In genomic region chrX:74124975-74125374, GRCm38 (mm10) we compare ENCODE assay signal across 14 mouse cellular contexts. TPM values are rescaled to one million over a fixed set of nuclear protein-coding genes. Genes with fewer than 3 reads are reported as not detected.
DNase-seq lines count a peak whose midpoint lies in the region; ATAC-seq and TF ChIP-seq lines count a peak whose summit lies in the region.
"Had no signal": no experiment of that assay in that cellular context is flagged by ENCODE, and none has a peak within 500 bp of the region (broad histone marks: within the 10 kb centered on the region; RNA-seq: fewer than 3 reads in every experiment).

No protein-coding gene starts in this region.

- H3K4me1 ChIP-seq in liver, adult 2 months (ENCODE audit: control insufficient read depth, insufficient read depth, low read length), result no peaks in the 10 kb centered on the region
- H3K4me1 ChIP-seq in liver, embryonic 12.5 days, result no peaks in the 10 kb centered on the region
- no peaks in the 10 kb centered on the region for H3K4me1 ChIP-seq in forebrain, embryonic 14.5 days (ENCODE audit: control insufficient read depth, insufficient read depth, low read length)

- no peak for TF ChIP-seq POLR2A in liver, adult 2 months (IDR thresholded peaks at IDR 0.05; ENCODE audit: extremely low read depth, insufficient read depth, low read length)

- no peak overlapping the region for H3K9ac ChIP-seq in liver, adult 2 months (ENCODE audit: low read depth, low read length)
- no peak overlapping the region for H3K9ac ChIP-seq in liver, embryonic 12.5 days
- H3K9ac ChIP-seq in forebrain, embryonic 14.5 days (ENCODE audit: low read length), result no peak overlapping the region

- WGBS in liver, adult 2 months, result 58% methylated on average over 2 of the region's 2 CpGs
- 40% methylated on average over 2 of the region's 2 CpGs for WGBS in liver, embryonic 12.5 days (ENCODE audit: insufficient replicate concordance)
- 54% methylated on average over 2 of the region's 2 CpGs for WGBS in forebrain, embryonic 14.5 days

- no peaks in the 10 kb centered on the region for H3K79me2 ChIP-seq in liver, adult 2 months (ENCODE audit: control insufficient read depth, insufficient read depth, low read length)

- H3K36me3 ChIP-seq in liver, adult 2 months (ENCODE audit: control insufficient read depth, insufficient read depth, low read length), result no peaks in the 10 kb centered on the region
- no peaks in the 10 kb centered on the region for H3K36me3 ChIP-seq in liver, embryonic 12.5 days
- no peaks in the 10 kb centered on the region for H3K36me3 ChIP-seq in forebrain, embryonic 14.5 days (ENCODE audit: control insufficient read depth, insufficient read depth, low read length)

- no peaks in the 10 kb centered on the region for H3K9me3 ChIP-seq in liver, embryonic 12.5 days (replicated peaks)
- no peaks in the 10 kb centered on the region for H3K9me3 ChIP-seq in forebrain, embryonic 14.5 days (replicated peaks; ENCODE audit: control insufficient read depth, low read length)

- ATAC-seq in liver, embryonic 12.5 days, result no peak
- ATAC-seq in forebrain, embryonic 14.5 days, result no peak
- ATAC-seq: forebrain, embryonic 16.5 days had no signal

- H3K4me3 ChIP-seq in liver, adult 2 months (ENCODE audit: insufficient read depth, low read depth, low read length), result no peak overlapping the region
- no peak overlapping the region for H3K4me3 ChIP-seq in liver, embryonic 12.5 days
- H3K4me3 ChIP-seq in forebrain, embryonic 14.5 days (ENCODE audit: low read depth, low read length), result no peak overlapping the region

- H3K4me2 ChIP-seq in liver, embryonic 12.5 days, result no peak overlapping the region
- H3K4me2 ChIP-seq in forebrain, embryonic 14.5 days (ENCODE audit: low read length), result no peak overlapping the region

- TF ChIP-seq CTCF in liver, adult 2 months (IDR thresholded peaks at IDR 0.05; ENCODE audit: low read depth, low read length), result no peak

- peak; percentile 2 for DNase-seq in adrenal gland, postnatal 10 days
- no peak for DNase-seq in adrenal gland, adult (ENCODE audit: inconsistent age in 2 of 2, low spot score in 1 of 2)
- DNase-seq in liver, adult 2 months (ENCODE audit: extremely low read depth, low read depth, low spot score), result peak; percentile 15
- peak; percentile 12 to 18 for DNase-seq in kidney, postnatal 4 days
- peak; percentile 11 to 40 for DNase-seq in thymus, postnatal 10 days (ENCODE audit: low spot score in 2 of 2)
- no peak for DNase-seq in testis, postnatal 10 days (ENCODE audit: low spot score)
- DNase-seq in forebrain, embryonic 14.5 days (ENCODE audit: low spot score), result no peak
- DNase-seq: cerebellum, adult 11 months had no signal

- no peak overlapping the region for H3K27ac ChIP-seq in liver, adult 2 months (replicated peaks; ENCODE audit: insufficient read depth, low read depth, low read length)
- H3K27ac ChIP-seq in liver, embryonic 12.5 days, result no peak overlapping the region
- no peak overlapping the region for H3K27ac ChIP-seq in forebrain, embryonic 14.5 days (ENCODE audit: low read depth, low read length)

- H3K27me3 ChIP-seq in liver, adult 2 months (ENCODE audit: control insufficient read depth, insufficient read depth, low read length), result no peaks in the 10 kb centered on the region
- H3K27me3 ChIP-seq in liver, embryonic 12.5 days (replicated peaks), result peaks cover 18% of the 10 kb centered on the region
- no peaks in the 10 kb centered on the region for H3K27me3 ChIP-seq in forebrain, embryonic 14.5 days (replicated peaks; ENCODE audit: control insufficient read depth, insufficient read depth, low read length)

RNA-seq across cellular contexts. Expression of gene Opn1mw, which starts 2.3 kb away (rescaled TPM):
- not detected for total RNA-seq in adrenal gland, postnatal 10 days (2021)
- not detected in 2 replicates for total RNA-seq in liver, adult 2 months (2014; rRNA removed)
- not detected in 2 replicates for polyA plus RNA-seq in liver, adult 2 months (2012; rRNA removed)
- polyA plus RNA-seq in liver, embryonic 12.5 days (2016; fragmentation: Nextera tagmentation; extraction: Ambion mirVana), result not detected in 2 replicates
- polyA plus RNA-seq in forebrain, embryonic 14.5 days (2014; fragmentation: Nextera tagmentation; extraction: Ambion mirVana), result not detected in 2 replicates
- total RNA-seq: neutrophil, adult 5-6 weeks had no signal
- polyA plus RNA-seq: forebrain, embryonic 16.5 days; intestine, embryonic 14.5 days; testis, adult 2 months had no signal

RNA-seq across cellular contexts. Expression of gene Mecp2, which starts 10.2 kb away (rescaled TPM):
- total RNA-seq in adrenal gland, postnatal 10 days (2021), result 10 to 100 TPM; 30.1 to 34.9 TPM
- total RNA-seq in liver, adult 2 months (2014; rRNA removed), result 5.4 and 5.8 TPM in 2 replicates
- 1.9 and 2.0 TPM in 2 replicates for polyA plus RNA-seq in liver, adult 2 months (2012; rRNA removed)
- polyA plus RNA-seq in liver, embryonic 12.5 days (2016; fragmentation: Nextera tagmentation; extraction: Ambion mirVana), result 8.1 and 9.4 TPM in 2 replicates
- polyA plus RNA-seq in forebrain, embryonic 14.5 days (2014; fragmentation: Nextera tagmentation; extraction: Ambion mirVana), result 12.6 and 14.2 TPM in 2 replicates

RNA-seq across cellular contexts. Expression of gene Tex28, which starts 42.7 kb away (rescaled TPM):
- not detected for total RNA-seq in adrenal gland, postnatal 10 days (2021)
- not detected in 2 replicates for total RNA-seq in liver, adult 2 months (2014; rRNA removed)
- polyA plus RNA-seq in liver, adult 2 months (2012; rRNA removed), result not detected in 2 replicates
- not detected in 2 replicates for polyA plus RNA-seq in liver, embryonic 12.5 days (2016; fragmentation: Nextera tagmentation; extraction: Ambion mirVana)
- polyA plus RNA-seq in forebrain, embryonic 14.5 days (2014; fragmentation: Nextera tagmentation; extraction: Ambion mirVana), result not detected in 2 replicates
- total RNA-seq: neutrophil, adult 5-6 weeks had no signal
- polyA plus RNA-seq: C2C12; forebrain, embryonic 16.5 days; intestine, embryonic 14.5 days had no signal

RNA-seq across cellular contexts. Expression of gene Tktl1, which starts 52.1 kb away (rescaled TPM):
- not detected for total RNA-seq in adrenal gland, postnatal 10 days (2021)
- total RNA-seq in liver, adult 2 months (2014; rRNA removed), result under 0.01 TPM in 1 of 2 replicates, not detected in the other
- not detected in 2 replicates for polyA plus RNA-seq in liver, adult 2 months (2012; rRNA removed)
- polyA plus RNA-seq in liver, embryonic 12.5 days (2016; fragmentation: Nextera tagmentation; extraction: Ambion mirVana), result not detected in 2 replicates
- 0.11 TPM in 1 of 2 replicates, not detected in the other for polyA plus RNA-seq in forebrain, embryonic 14.5 days (2014; fragmentation: Nextera tagmentation; extraction: Ambion mirVana)
- polyA plus RNA-seq: forebrain, embryonic 16.5 days had no signal

Comparison
In these comparisons a context has a peak if more than half of its experiments do, and no peak if none do; other contexts are left out.
1. DNase-seq: peak in adrenal gland, postnatal 10 days (single experiment), liver, adult 2 months (single experiment), kidney, postnatal 4 days (2 of 2) and thymus, postnatal 10 days (2 of 2); none in adrenal gland, adult (0 of 2), testis, postnatal 10 days (single experiment) and forebrain, embryonic 14.5 days (single experiment).